Mouse (Mus musculus) v-Abl transformed pro-B cells (cell line): ENCODE results near the gene Jmjd7.

Source experiments
- in situ Hi-C, 2 experiments: fragments of 400-800 bp; cut with MboI; formaldehyde crosslinking; loops; one replicate each; pipeline ENCODE4 v1.15.1; 2025; ENCODE audit not compliant: unreplicated experiment in 2 of 2

Gene Jmjd7

DNA sequence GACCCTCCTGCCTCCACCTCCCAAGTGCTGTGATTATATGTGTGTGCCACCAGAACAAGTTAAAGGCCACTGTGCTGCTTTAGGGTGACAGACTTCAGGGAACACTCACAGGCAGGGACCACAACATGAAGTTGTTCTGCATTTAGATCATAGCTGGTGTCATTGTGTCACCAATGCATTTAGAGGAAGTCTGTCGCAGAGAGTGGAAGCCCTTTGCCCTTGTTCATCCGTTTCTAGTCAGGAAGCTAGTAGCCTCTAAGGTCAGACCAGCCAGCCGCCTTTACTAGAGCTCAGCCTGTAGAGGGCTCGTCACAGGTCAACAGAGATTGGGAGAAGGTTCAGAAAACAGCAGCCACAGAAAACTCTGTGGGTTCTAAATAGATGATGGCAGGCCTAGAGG lies 18.6 kb upstream of the Jmjd7 start:
- in situ Hi-C loops: loop anchor here in 1 of 2 experiments (5.0 to 25.0 kb wide), 2 partner anchors 316 to 471 kb away; partner anchors contain the start of genes Chp1 and Exd1

DNA sequence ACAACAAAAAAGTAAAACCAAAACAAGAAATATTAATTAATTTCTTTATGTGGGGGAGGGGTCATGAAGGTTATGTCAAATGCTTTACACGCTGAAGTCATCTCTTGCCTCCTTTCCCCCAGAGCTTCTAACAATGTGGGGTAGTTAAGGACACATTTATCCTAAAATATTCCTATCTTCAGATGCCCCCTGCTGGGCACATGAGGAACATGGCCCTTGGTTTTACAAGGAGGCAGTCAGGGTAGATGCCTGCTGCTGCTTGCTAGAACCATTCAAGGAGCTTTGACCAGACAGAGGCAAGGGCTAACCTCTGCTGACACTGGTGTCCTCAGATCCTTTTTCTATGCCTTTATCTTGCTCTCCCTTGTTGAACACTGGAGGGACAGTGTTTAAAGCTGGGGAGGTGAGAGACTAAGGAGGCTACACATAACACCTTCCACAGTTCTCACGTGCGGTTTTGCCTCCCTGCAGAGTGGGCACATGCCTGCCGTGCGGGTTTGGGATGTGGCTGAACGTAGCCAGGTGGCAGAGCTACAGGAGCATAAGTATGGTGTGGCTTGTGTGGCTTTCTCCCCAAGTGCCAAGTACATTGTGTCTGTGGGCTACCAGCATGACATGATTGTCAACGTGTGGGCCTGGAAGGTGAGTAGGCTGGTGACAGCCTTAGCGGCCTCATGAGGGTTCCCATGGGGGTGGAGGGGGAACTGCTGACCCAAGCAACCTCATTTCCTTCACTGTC lies 15.7 kb upstream of the Jmjd7 start:
- in situ Hi-C loops: loop anchor here (5.0 to 25.0 kb wide), 3 partner anchors 39 to 474 kb away; partner anchors contain the start of genes Chp1 (in 1 of the 2), Exd1 (in 1 of the 2), Mapkbp1 (in 1 of the 2) and Tyro3 (in 1 of the 2)

DNA sequence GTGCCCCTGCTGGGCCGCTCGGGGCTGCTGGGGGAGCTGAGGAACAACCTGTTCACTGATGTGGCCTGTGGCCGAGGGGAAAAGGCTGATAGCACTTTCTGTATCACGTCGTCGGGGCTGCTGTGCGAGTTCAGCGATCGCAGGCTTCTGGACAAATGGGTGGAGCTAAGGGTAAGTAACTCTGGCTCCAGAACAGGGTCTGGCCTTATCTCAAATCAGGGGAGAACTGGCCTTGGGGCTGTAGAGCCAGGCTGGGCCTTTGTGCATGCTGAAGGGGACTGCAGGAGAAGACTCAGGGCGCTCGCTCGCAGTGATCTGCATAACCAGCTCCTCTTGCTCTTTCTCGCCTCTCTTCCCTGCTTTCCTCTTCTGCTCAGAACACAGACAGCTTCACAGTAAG lies 14.4 kb upstream of the Jmjd7 start:
- in situ Hi-C loops: loop anchor here (5.0 to 25.0 kb wide), 3 partner anchors 41 to 476 kb away; partner anchors contain the start of genes Chp1 (in 1 of the 2), Exd1 (in 1 of the 2), Mapkbp1 (in 1 of the 2) and Tyro3 (in 1 of the 2)

DNA sequence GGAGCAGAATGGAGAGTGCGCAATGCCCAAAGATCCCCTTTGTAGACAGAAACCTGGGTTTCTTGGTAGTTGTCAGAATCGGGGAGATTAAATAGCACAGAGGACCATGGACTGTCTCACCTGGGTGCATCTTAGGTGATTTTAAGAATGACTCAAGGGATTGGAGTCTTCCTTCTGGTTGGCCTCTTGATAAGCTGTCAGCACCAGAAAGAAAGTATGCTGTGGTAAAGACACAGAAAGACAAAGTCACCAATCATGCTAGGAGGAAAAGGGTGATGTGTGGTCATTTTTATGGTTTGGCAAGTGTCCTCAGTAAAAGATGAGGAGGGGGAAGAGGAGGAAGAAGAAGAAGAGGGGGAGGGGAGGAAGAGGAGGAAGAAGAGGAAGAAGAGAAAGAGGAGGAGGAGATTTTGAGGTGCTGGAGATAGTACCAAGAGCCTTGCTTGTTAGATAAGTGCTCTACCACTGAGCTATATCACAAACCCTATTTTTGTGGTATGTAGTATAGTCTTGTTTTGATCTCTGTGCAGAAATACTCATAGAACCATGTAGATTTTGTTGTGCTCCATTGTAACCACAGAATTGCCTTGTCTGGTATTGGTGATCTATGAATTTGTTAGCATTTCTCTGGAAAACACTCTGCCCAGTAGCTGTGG lies 13.3 kb upstream of the Jmjd7 start:
- in situ Hi-C loops: loop anchor here (5.0 to 25.0 kb wide), 3 partner anchors 42 to 477 kb away; partner anchors contain the start of genes Chp1 (in 1 of the 2), Exd1 (in 1 of the 2), Mapkbp1 (in 1 of the 2) and Tyro3 (in 1 of the 2)

DNA sequence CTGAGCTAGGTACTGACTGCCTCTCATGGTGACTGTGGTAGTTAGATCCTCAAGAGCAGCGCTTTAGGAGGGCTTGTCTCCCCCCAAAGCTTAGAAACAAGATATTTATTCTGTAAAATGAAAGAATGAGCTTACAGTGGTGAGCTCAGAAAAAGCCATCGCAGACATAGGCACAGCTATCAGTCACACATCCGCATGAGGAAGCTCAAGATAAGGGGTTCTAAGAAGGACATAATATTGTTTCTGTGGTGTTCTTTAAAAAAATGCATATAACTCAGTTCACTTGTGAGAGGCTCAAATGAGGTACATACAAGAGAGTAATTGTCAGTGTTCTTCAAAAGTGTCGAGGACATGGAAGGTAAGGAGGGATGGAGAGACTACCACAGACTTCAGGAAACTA lies 11.4 kb upstream of the Jmjd7 start:
- in situ Hi-C loops: loop anchor here in 1 of 2 experiments (25.0 kb wide), 1 partner anchor 479 kb away; the partner anchor contains the start of genes Chp1 and Exd1

DNA sequence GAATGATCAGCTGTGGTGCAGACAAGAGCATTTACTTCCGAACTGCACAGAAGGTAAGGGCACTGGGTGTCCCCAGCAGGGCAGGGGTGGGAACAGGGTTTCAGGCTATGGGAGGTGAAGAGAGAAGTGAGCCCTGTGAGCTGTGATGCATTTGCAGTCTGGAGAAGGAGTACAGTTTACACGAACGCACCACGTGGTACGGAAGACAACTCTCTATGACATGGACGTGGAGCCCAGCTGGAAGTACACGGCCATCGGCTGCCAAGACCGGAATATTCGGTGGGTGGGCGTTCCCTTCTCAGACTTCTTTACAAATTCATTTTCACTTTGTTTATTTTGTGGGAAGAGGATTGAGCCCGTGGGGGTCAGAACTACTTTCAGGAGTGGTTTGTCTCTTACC lies 9.7 kb upstream of the Jmjd7 start:
- in situ Hi-C loops: loop anchor here in 1 of 2 experiments (25.0 kb wide), 1 partner anchor 480 kb away; the partner anchor contains the start of genes Chp1 and Exd1

DNA sequence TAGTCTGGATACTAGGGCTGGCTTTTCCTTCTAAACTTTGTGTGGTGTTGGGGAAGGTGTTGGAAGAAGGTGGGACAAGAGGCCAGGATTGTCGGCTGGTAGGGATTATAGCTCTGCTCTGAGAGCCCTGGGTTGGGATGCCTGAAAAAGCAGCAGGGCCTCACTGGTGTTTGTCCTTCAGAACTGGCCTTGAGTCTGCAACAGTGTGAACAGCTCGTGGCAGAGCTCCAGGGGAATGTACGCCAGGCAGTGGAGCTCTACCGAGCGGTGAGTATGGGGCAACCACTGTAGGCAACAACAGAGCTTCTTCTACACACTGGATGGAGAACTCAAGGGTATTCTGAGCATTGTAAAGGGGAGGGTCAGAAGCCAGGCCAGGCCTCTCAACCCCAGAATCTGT lies 2.9 kb upstream of the Jmjd7 start:
- in situ Hi-C loops: loop anchor here in 1 of 2 experiments (25.0 kb wide), 1 partner anchor 487 kb away; the partner anchor contains the start of genes Chp1 and Exd1

DNA sequence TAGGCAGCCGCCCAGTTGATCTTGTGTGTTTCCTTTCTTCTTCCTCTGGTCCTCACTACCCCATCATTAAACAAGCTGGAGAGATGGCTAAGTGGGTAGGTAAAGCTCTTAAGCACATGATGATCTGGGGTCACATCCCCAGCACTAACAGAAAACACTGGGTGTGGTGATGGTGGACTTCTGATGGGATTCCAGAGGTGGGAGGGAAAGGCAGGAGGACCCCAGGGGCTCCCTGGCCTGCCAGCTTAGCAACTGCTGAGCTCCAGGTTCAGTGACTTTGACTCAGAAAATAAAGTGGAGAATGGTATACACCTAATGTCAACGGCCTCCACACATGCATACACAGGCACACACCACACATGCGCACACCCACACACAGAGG lies 658 bp downstream of the Jmjd7 start:
- in situ Hi-C loops: no loop called here

DNA sequence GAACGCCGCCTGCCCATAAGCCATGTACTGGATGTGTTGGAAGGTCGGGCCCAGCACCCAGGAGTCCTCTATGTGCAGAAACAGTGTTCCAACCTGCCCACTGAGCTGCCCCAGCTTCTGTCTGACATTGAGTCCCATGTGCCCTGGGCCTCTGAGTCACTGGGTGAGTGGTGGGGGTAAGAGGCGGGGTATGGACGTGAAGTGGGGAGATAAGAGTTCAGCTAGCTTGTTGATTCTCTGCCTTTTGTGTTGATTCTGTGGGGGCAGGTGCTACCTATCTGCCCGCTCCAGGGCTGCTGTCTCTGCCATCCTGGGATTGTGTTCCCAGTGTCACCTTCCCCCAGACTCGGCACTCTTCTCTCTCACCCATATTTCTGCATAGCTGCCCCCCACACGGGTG lies 3.1 kb downstream of the Jmjd7 start:
- in situ Hi-C loops: no loop called here

DNA sequence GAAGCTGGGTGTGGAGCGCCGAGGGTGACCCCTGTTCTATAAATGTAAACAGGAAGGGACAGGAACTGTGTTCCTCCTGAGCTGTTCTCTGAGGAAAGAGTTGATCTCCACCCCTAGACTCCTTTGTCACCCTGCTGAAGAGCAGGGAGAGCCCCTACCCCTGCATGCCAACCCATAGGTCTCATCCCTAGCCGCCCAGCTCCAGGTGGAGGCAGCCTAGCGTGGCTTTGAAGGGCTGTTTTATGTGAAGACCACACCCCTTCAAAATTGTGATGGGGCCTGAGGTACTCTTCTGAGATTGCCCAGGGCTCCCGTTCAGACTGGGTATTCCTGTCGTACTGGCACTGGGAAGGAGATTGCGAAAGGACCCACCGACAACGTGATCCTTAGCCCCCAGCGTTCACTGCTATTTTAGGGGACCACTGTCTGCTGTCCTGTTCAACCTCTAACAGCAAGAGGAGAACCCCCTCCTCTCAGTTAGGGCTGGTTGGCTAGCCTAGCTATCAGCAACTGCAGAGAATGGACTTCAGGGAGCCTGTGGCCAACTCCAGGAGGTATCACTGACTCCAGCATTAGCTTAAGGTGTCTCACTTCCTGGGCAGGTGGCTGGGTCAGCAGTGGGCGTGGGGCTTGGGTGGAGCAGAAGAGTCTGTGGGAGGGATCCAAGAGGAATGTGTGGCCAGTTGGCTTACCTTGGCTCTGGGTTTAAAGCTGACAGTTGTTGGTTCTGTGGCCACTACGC lies 5.6 kb downstream of the Jmjd7 start, which contains the start of gene Pla2g4b:
Pla2g4b (plus strand) TSS at position 692 of the 742 bp plus-strand sequence.
- in situ Hi-C loops: no loop called here

DNA sequence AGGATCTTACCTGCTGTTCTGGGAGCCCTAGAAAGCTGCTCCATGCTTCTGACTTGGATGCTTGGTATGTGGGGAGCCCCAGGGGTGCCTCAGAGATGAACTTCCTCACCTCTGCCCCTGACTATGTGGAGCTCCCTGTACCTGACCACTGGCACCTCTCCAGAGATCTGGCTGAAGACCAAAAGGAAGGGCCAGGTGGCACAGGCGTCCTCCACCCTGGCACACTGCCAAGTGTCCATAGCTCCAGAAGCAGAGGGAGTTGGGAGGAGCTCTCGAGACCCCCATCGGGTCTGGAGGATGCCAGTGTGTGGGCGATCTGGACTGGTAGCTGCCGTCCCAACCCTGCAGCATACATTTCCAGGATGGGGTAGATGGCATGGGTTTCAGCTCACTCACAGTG lies 6.4 kb downstream of the Jmjd7 start:
- in situ Hi-C loops: no loop called here

DNA sequence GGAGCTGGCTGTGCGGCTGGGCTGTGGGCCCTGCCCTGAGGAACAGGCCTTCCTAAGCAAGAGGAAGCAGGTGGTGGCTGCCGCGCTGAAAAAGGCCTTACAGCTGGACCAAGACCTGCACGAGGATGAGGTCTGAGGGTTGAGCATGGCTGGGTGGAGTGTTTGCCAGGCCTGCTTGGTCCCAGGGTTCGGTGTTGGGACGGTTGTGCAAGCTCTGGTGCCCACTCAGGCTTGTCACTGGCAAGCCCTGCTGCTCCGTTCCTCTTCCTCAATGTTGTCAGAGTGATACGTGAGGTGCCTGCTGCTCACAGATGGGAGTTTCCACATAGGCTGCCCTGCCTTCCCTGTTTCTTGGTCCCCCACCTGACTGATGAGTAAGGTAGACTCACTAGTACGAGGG lies 10.5 kb downstream of the Jmjd7 start:
- in situ Hi-C loops: no loop called here

DNA sequence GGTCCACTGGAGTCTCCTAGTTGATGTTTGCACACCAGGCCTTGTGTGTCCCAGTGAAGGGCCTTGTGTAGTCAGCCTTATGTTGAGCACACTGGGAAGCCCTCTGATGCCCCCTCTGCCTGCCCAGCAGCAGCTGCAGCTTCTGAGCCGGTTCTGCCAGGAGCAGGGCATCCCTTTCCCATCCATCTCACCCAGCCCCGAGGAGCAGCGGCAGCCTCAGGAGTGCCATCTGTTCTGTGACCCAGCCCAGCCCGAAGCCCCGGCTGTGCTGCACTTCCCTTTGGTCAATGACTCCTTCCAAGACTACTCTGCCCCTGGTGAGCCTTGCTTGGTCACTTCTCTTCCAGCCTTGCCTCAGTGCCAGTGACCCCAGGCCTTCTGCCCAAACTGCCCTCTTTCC lies 13.7 kb downstream of the Jmjd7 start:
- in situ Hi-C loops: no loop called here

DNA sequence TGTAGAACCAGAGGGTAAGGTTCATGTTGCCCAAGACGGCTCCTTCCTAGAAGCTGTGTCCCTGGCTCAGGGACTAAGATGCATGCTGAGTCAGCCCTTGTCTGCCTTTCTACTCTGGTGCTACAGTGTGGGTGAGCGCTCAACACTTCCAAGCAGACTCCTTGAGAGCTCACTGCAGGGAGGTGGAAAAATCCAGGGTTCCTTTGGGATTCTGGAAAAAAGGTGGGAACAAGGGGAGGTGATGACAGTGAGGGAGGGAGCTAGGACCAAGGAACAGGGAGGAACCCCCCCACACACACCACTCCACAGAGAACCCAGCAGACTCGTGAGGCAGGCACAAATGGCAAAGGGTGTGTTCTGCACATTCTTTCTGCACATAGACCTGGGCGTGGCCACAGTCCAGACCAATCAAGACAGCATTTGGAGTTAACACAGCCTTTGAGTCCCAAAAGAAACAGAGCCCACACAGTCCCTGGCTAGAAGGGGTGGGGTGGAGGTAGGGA lies 16.9 kb downstream of the Jmjd7 start:
- in situ Hi-C loops: no loop called here

DNA sequence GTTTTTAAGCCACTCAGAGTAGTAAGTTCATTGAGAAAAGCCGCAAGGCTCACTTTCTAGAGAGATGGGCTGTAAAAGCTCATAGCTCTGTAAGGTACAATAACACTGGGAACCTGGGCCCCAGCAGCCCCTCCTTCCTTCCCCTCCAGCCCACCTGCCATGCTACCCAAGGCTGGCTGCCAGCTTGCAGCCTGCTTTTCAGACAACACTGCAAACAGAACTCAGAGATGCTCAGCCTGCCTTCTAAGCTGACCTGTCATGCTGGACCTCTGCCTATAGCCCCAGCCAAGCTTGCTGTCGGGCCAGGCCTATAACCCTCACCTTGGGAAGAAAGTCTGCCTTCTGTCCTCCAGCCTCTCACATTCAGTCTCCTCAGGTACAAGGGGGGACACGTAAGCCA lies 17.4 kb downstream of the Jmjd7 start:
- in situ Hi-C loops: no loop called here

DNA sequence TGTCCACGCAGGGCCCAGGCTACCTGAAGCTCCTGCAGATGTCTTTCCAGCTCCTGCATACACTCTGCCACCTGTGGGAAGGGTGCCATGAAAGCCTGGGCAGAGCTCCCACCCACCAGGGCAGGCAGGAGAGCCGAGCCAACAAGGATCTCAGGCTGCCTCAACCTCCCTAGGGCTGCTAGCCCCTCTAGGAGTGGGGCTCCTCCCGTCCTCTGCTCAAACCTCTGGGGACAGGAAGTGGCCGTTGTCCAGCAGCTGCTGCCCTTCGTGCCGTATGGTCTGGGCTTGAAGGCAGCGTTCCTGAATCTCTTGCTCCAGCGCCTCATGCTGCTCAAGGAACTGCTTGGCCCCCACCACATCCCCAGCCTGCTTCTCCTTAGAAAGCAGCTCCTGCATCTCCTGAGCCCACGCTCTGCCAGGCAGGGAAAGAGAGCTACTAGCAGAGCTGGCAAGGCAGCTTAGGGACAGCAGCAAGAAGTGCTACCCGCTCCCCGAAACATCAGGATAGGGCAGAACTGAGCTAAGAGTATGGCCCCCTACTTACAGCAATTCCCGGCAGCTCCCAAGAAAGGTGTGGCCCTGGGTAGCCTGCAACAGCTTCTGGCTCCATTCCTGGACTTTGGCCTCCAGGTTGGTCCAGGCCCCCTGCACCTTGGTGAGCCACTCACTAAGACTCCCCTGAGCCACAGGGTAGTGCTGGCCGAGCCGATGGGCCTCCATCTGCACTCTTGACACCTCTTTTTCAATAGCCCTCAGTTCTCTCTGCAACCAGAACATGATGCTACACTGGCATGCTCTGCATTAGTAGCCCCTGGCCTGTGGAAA lies 19.4 kb downstream of the Jmjd7 start:
- in situ Hi-C loops: no loop called here

DNA sequence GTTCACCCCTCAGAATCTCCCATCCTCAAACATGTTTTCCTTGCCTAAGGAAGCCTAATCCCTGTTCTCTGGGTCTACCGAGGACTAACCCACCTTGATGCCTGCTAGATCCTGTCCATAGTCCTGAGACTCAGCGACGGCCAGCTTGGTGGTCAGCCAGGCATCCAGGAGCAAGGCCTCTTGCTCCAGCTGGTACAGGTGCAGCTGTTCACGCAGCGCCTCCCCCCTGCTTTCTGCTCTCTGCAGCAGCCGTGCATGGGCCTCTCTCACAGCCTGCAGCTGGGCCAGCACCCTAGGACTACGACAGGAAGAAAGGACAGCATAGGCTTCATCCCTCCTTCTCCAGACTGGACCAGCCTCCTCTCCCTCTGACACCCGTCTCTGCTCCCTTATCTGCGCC lies 20.9 kb downstream of the Jmjd7 start:
- in situ Hi-C loops: no loop called here

DNA sequence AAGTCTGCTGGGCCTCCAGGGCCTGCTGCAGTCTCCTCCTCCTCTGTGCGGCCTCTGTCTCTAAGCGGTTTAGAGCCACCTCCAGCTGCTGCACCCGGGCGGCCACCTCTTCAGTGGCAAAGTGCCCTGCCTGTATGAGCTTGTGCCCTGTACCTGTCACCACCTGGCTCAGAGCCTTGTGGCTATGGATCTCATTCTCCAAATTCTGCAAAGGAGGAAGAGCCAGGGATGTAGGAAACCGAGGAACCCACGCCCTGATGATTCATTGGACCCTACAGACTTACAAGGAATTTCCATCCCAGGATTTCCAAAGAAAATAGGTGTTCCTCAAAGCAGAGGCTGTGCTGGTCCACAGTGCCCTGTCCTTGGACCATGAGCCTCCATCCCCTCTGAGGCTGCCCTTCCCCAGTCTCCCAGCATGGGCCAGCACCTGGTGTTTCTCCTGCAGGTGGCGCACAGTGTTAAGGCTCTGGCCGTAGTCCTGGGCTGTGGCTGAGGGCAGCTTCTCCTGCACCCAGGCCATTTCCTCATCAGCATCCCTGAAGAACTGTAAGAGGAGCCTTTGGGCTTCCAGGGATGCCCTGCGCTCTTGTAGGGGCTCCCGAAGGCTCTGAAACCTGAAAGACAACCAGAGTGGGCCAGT lies 22.5 kb downstream of the Jmjd7 start:
- in situ Hi-C loops: no loop called here

DNA sequence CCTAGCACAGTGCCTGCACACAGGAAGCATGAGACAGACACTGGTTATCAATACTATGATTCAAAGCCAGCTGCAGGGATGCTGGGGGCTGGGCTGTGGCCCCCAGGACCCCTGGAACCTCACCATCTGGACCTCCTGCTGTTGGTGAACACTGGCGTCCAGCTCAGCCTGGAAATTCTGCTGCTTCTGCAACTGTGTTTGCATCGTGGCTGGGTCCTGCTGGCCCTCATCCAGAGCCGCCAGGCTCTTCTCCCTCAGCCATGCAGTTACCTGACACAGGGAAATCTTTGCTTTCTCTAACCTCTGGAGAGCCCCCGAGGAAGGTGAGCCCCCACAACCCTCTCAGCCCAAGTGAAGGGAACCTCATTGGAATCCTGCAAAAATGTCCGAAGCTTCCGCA lies 24.1 kb downstream of the Jmjd7 start:
- in situ Hi-C loops: no loop called here
